Mouse (Mus musculus) forebrain, embryonic 16.5 days (tissue): Measurements from ENCODE around the gene Idh1. TPM values are rescaled to one million over a fixed set of nuclear protein-coding genes. Genes with fewer than 3 reads are reported as not detected.
A peak's percentile ranks its signal among the peaks of the same experiment; 100 is the strongest.

Experiments used
- ATAC-seq: fragments of 200-750 bp; cut with Nextera tagmentation; 2 replicates; pipeline ENCODE4 v1.8.0; 2017; ENCODE audit warnings: mild to moderate bottlenecking, moderate library complexity
- H3K27ac ChIP-seq: fragments of 300-500 bp; sonication (generic); 2 replicates; pipeline ENCODE4 v1.5.1; 2014; ENCODE audit warnings: low read length, control low read depth
- H3K27me3 ChIP-seq: fragments of 300-500 bp; sonication (generic); replicated peaks from 2 replicates; pipeline ENCODE4 v1.6.1; 2014; ENCODE audit warnings: low read length; ENCODE audit not compliant: control insufficient read depth, insufficient read depth
- H3K36me3 ChIP-seq: fragments of 300-500 bp; sonication (generic); 2 replicates; pipeline ENCODE4 v1.6.1; 2014; ENCODE audit not compliant: control insufficient read depth, insufficient read depth
- H3K4me1 ChIP-seq: fragments of 300-500 bp; sonication (generic); replicated peaks from 2 replicates; pipeline ENCODE4 v1.6.1; 2014; ENCODE audit warnings: low read length; ENCODE audit not compliant: control insufficient read depth, insufficient read depth
- H3K4me2 ChIP-seq: fragments of 300-500 bp; sonication (generic); 2 replicates; pipeline ENCODE4 v1.6.1; 2014; ENCODE audit warnings: mild to moderate bottlenecking, low read length, control low read depth
- H3K4me3 ChIP-seq: fragments of 300-500 bp; sonication (generic); replicated peaks from 2 replicates; pipeline ENCODE4 v1.5.1; 2014; ENCODE audit warnings: mild to moderate bottlenecking, low read length, control low read depth
- H3K9ac ChIP-seq: fragments of 300-500 bp; sonication (generic); replicated peaks from 2 replicates; pipeline ENCODE4 v1.6.1; 2014; ENCODE audit warnings: low read depth, low read length, control low read depth
- H3K9me3 ChIP-seq: fragments of 300-500 bp; sonication (generic); 2 replicates; pipeline ENCODE4 v1.6.1; 2016; ENCODE audit warnings: low read length; ENCODE audit not compliant: control insufficient read depth
- WGBS: fragments of 180-500 bp; shearing (Covaris S2); extraction: QIAGEN DNeasy Blood & Tissue Kit; methylation state at CpG from one replicate; pipeline ENCODE4 v1.1.7; 2014; 5-methylcytosine and 5-hydroxymethylcytosine counted together
- polyA plus RNA-seq: library from polyadenylated mRNA; unstranded; fragments of >200 nt; fragmentation: Nextera tagmentation; extraction: Ambion mirVana; gene quantifications from 2 replicates; pipeline ENCODE4 v1.2.1, GENCODE M21; 2015

Gene Idh1
- polyA plus RNA-seq, 1 experiment from 2014 or later = 496 TPM

DNA sequence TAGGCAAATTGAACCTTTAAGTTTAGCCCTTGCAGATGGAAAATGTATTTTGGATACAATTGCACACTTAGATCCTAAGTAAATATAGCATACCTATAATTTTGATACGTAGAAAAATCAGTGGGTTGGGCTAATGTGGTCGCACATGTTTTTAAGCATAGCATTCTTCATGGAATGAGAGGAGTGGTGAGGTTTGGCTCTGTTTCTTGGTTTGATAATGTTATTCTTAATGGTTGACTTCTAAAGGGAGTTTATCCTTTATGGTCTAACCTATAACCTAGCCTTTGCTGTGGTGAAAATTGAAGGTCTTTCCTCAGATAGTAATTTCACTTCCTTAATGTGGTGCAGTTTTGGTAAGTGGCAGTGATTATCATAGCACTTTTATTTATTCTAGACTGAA is 12.6 kb upstream of the Idh1 start:
- Histone ChIP-seq H3K27ac (no peak overlapping the region), H3K9me3 (no peaks in the 10 kb centered on the region), H3K9ac (no peak overlapping the region), H3K4me2 (no peak overlapping the region), H3K4me3 (no peak overlapping the region), H3K36me3 (peaks cover 11% of the 10 kb centered on the region), H3K27me3 (no peaks in the 10 kb centered on the region), H3K4me1 (no peaks in the 10 kb centered on the region)
- 95% methylated on average over 2 of the region's 2 CpGs for WGBS
- ATAC-seq = no peak

DNA sequence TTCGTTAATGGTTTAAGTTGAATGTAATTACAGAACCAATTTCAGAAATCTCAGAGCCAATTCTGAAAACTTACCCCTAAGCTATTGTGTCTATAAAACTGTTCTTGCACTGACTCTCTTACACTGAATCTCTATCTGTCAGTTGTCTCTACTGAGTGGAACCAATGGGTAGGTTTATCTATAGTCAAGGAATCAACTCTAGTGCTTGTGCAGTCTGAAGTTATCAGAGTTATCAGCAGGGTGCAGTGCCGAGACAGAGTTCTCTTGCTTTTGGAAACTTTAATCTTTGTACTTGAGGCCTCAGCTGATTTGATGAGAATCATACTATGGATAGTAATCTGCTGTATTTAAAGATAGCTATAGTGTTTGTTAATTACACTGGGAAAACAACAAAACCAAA is 12.1 kb upstream of the Idh1 start:
- no peaks in the 10 kb centered on the region for H3K4me1 ChIP-seq
- ATAC-seq = no peak
- H3K4me3 ChIP-seq = no peak overlapping the region
- H3K27ac ChIP-seq = no peak overlapping the region
- no peak overlapping the region for H3K9ac ChIP-seq
- WGBS = 93% methylated on average over 2 of the region's 2 CpGs
- H3K36me3 ChIP-seq = peaks cover 8% of the 10 kb centered on the region
- H3K27me3 ChIP-seq = no peaks in the 10 kb centered on the region
- no peaks in the 10 kb centered on the region for H3K9me3 ChIP-seq
- H3K4me2 ChIP-seq = no peak overlapping the region

DNA sequence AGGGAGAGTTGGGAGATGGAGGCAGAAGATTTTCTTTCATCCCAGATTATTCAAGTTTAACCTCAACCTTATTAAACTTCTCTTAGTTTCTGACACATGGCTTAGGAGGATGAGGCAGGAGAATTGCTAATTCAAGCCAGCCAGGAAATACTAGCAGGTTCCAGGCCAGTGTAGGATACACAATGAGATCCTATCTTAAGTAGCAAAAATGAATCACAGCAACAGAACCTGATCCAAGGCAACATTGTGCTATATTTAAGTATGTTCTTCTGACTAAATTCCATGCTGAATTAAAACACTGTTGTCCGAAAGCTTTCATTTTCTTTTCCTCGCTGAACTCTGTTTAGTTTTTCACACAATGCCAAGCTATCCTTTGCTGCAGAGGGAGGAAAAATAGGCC is 6.9 kb upstream of the Idh1 start:
- ATAC-seq = no peak

DNA sequence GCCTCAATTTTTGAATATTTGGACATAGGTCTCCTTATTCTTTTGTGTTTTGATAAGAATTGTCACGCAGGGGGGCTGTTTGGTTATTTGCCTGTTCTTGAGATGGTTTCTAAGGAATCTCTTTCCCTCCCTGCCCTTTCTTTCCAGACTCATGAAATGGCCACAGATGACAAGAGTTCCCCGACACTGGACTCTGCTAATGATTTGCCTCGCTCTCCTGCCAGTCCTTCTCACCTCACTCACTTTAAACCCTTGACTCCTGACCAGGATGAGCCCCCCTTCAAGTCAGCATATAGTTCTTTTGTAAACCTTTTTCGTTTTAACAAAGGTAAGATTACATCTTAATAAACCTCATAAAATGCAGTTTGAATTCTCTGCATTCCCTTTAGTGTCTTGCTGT is 3.9 kb upstream of the Idh1 start:
- H3K4me2 ChIP-seq = no peak overlapping the region
- H3K4me3 ChIP-seq = no peak overlapping the region
- H3K27me3 ChIP-seq = no peaks in the 10 kb centered on the region
- 85% methylated on average over 4 of the region's 4 CpGs for WGBS
- H3K4me1 ChIP-seq = peaks cover 14% of the 10 kb centered on the region
- peaks cover 6% of the 10 kb centered on the region for H3K36me3 ChIP-seq
- no peak overlapping the region for H3K27ac ChIP-seq
- no peaks in the 10 kb centered on the region for H3K9me3 ChIP-seq
- H3K9ac ChIP-seq = no peak overlapping the region
- ATAC-seq = no peak

More for the DNA sequence above, 6.9 kb upstream of the Idh1 start:
- Histone ChIP-seq H3K36me3 (peaks cover 10% of the 10 kb centered on the region), H3K27ac (no peak overlapping the region), H3K4me2 (no peak overlapping the region), H3K4me1 (peaks cover 3% of the 10 kb centered on the region), H3K4me3 (no peak overlapping the region), H3K9me3 (no peaks in the 10 kb centered on the region), H3K27me3 (no peaks in the 10 kb centered on the region), H3K9ac (no peak overlapping the region)
- WGBS = 98% methylated on average over 2 of the region's 2 CpGs

DNA sequence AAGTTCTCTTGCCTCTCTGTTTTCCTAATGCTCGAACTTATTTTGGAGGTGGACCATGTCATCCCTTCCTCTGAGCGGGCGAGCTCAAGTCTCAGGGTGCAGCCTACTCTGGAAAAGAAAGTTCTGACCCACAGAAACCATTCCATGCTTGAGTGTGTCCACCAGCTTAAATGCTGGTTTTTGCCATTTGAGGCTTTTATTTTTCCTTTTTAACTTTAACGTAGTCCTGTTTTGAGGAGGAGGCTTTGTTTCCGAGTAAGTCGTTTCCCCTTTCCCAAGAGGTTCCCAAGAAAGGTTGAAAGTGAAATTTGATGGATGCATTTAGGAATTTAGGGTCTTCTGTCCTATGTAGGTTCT is 752 bp upstream of the Idh1 start:
- Histone ChIP-seq H3K9me3 (no peaks in the 10 kb centered on the region), H3K4me3 (peak overlapping the region; percentile 91), H3K27me3 (no peaks in the 10 kb centered on the region), H3K36me3 (no peaks in the 10 kb centered on the region; the same call in 1 of the 2 replicates), H3K27ac (peak overlapping the region; percentile 88), H3K9ac (peak overlapping the region; percentile 91), H3K4me2 (peak overlapping the region; percentile 91), H3K4me1 (peaks cover 14% of the 10 kb centered on the region)
- no peak for ATAC-seq
- under 1% methylated on average over 6 of the region's 6 CpGs for WGBS

DNA sequence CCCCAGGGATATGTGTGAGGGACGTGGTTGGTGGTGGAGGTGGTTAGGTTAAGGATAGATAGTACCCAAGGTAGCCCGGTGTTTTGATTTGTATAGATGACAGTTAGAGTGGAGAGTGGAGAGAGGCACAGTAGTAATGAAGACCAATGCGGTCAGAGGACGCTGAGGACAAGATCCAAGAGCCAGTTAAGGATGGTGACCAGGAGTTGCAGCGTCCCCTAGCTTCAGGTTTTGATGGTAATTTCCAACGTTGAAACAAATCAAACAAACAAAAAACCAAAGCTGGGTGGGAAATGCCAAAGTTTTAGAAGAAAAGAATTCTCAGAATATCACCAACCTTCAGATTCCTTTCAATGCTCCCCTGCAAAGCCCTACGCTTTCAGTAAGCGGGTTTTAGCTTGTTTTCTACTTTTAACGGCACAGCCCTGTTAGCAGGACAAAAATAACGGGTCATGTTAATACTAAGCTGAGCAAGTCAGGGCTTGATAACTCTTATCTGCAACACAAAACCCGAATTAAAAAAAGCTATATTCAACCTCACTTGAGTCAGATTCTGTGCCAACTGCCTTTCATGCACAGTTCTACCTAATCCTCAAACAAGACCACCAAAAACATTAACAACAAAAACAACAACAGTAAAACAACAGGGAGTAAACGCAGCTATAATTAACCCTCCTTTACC is 635 bp downstream of the Idh1 start:
- Histone ChIP-seq H3K4me2 (peak overlapping the region; percentile 72), H3K4me1 (peaks cover 14% of the 10 kb centered on the region), H3K9ac (peak overlapping the region; percentile 64), H3K9me3 (no peaks in the 10 kb centered on the region), H3K4me3 (peak overlapping the region; percentile 91), H3K36me3 (no peaks in the 10 kb centered on the region), H3K27ac (peak overlapping the region; percentile 63; the same call in 1 of the 2 replicates), H3K27me3 (no peaks in the 10 kb centered on the region)
- 26% methylated on average over 12 of the region's 12 CpGs for WGBS
- no peak for ATAC-seq

DNA sequence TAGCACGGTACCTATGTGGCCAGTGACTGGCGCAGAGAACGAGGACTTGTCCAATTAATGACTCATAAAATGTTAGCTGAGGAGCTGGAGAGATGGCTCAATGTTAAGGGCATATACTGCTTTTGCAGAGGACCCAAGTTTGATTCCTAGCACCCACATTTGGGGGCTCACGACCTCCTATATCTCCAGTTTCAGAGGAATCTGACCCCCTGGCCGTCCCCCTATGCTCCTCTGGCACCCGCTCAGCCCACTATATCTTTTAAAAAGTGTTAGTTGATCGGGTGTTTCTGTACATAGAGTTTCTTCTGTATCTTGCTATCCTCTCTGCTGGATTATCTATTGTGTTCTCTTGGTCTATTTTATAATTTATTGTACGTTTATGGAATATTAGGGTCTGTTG is 1.3 kb downstream of the Idh1 start:
- H3K27ac ChIP-seq = no peak overlapping the region
- H3K4me2 ChIP-seq = no peak overlapping the region
- H3K27me3 ChIP-seq = no peaks in the 10 kb centered on the region
- no peaks in the 10 kb centered on the region for H3K9me3 ChIP-seq
- WGBS = 91% methylated on average over 8 of the region's 8 CpGs
- ATAC-seq = no peak
- no peak overlapping the region for H3K4me3 ChIP-seq
- H3K9ac ChIP-seq = no peak overlapping the region
- no peaks in the 10 kb centered on the region for H3K36me3 ChIP-seq
- peaks cover 14% of the 10 kb centered on the region for H3K4me1 ChIP-seq

DNA sequence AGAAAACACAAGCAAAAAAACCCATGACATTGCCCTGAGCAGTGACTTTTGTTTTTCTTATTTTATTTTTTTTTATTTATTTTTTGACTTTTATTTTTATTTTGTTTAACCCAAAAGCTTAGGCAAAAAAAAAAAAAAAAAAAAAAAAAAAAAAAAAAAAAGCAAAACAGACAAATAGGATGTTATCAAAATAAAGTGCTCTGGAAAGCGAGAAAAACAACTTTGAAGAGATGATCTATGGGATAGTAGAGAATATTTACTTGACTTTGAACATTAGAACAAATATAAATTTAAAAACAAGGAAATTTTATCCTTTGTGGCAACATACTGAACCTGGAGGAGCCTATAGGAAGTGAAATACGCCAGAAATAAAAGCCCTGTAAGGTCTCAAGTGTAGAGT is 2.3 kb downstream of the Idh1 start:
- no peaks in the 10 kb centered on the region for H3K9me3 ChIP-seq
- no peak overlapping the region for H3K4me2 ChIP-seq
- H3K27me3 ChIP-seq = no peaks in the 10 kb centered on the region
- no peaks in the 10 kb centered on the region for H3K36me3 ChIP-seq
- H3K4me3 ChIP-seq = no peak overlapping the region
- WGBS = 93% methylated on average over 2 of the region's 2 CpGs
- ATAC-seq = no peak
- H3K4me1 ChIP-seq = peaks cover 14% of the 10 kb centered on the region
- H3K27ac ChIP-seq = no peak overlapping the region
- H3K9ac ChIP-seq = no peak overlapping the region

DNA sequence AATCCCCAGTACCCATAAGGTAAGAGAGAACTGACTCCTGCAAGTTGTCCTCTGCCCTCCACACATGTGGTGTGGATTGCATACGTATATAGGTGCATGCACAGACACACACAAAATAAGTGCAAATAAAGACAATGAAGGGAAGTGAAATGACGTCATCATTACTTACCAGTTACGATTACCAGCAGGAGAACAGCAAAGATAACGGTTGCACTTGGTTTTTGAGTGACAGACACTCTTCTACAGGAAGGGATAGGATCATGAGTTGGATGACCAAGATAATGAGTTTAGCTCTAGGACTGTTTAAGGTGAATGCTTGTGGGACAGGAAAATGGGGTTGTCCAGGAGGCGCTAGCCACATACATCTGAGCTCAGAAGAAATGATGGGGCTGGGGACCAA is 4.8 kb downstream of the Idh1 start:
- H3K27me3 ChIP-seq = no peaks in the 10 kb centered on the region
- no peak overlapping the region for H3K27ac ChIP-seq
- H3K9ac ChIP-seq = no peak overlapping the region
- WGBS = 85% methylated on average over 5 of the region's 5 CpGs
- H3K4me3 ChIP-seq = no peak overlapping the region
- no peaks in the 10 kb centered on the region for H3K9me3 ChIP-seq
- no peaks in the 10 kb centered on the region; the same call in 1 of the 2 replicates for H3K36me3 ChIP-seq
- peaks cover 19% of the 10 kb centered on the region for H3K4me1 ChIP-seq
- no peak overlapping the region for H3K4me2 ChIP-seq
- ATAC-seq = no peak
